Mouse (Mus musculus) midbrain, embryonic 11.5 days (tissue): ENCODE data around the gene Sirt2. TPM values are rescaled to one million over a fixed set of nuclear protein-coding genes. Genes with fewer than 3 reads are reported as not detected.

ENCODE experiments used
- ATAC-seq: fragments of 200-750 bp; cut with Nextera tagmentation; 2 replicates; pipeline ENCODE4 v1.8.0; 2017; ENCODE audit warnings: moderate TSS enrichment, moderate library complexity; ENCODE audit not compliant: low FRiP score
- DNase-seq: peaks from one replicate; pipeline ENCODE4 v3.0.0; 2015; ENCODE audit warnings: low spot score; ENCODE audit errors: missing footprints
- H3K27ac ChIP-seq: fragments of 300-500 bp; sonication (generic); 2 replicates; pipeline ENCODE4 v1.5.1; 2014; ENCODE audit warnings: low read depth, low read length
- H3K27me3 ChIP-seq: fragments of 300-500 bp; sonication (generic); 2 replicates; pipeline ENCODE4 v1.6.1; 2014; ENCODE audit warnings: mild to moderate bottlenecking, low read length, moderate library complexity, mixed read lengths; ENCODE audit not compliant: control insufficient read depth, insufficient read depth
- H3K36me3 ChIP-seq: fragments of 300-500 bp; sonication (generic); 2 replicates; pipeline ENCODE4 v1.6.1; 2014; ENCODE audit warnings: mild to moderate bottlenecking, low read length, moderate library complexity, mixed read lengths; ENCODE audit not compliant: control insufficient read depth, insufficient read depth
- H3K4me1 ChIP-seq: fragments of 300-500 bp; sonication (generic); 2 replicates; pipeline ENCODE4 v1.6.1; 2014; ENCODE audit warnings: low read length; ENCODE audit not compliant: control insufficient read depth, insufficient read depth
- H3K4me2 ChIP-seq: fragments of 300-500 bp; sonication (generic); 2 replicates; pipeline ENCODE4 v1.6.1; 2014; ENCODE audit warnings: mild to moderate bottlenecking, moderate library complexity
- H3K4me3 ChIP-seq: fragments of 300-500 bp; sonication (generic); 2 replicates; pipeline ENCODE4 v1.5.1; 2014; ENCODE audit warnings: low read depth, low read length
- H3K9ac ChIP-seq: fragments of 300-500 bp; sonication (generic); 2 replicates; pipeline ENCODE4 v1.6.1; 2014; ENCODE audit warnings: low read length
- H3K9me3 ChIP-seq: fragments of 300-500 bp; sonication (generic); 2 replicates; pipeline ENCODE4 v1.6.1; 2016; ENCODE audit warnings: low read length; ENCODE audit not compliant: control insufficient read depth
- WGBS: fragments of 180-500 bp; shearing (Covaris S2); extraction: QIAGEN DNeasy Blood & Tissue Kit; methylation state at CpG from one replicate; pipeline ENCODE4 v1.1.7; 2014; 5-methylcytosine and 5-hydroxymethylcytosine counted together
- polyA plus RNA-seq: library from polyadenylated mRNA; unstranded; fragments of >200 nt; fragmentation: Nextera tagmentation; extraction: Ambion mirVana; gene quantifications from 2 replicates; pipeline ENCODE4 v1.2.1, GENCODE M21; 2014

Sirt2 gene
- polyA plus RNA-seq, 1 experiment from 2014 or later = 76.5 TPM

GRCm38 (mm10) chr7:28819571-28819970 lies 53.0 kb downstream of the Sirt2 start:
- no peak overlapping the region for H3K9ac ChIP-seq
- H3K27ac ChIP-seq = peak overlapping the region; percentile 71; the same call in 1 of the 2 replicates
- H3K4me2 ChIP-seq = no peak overlapping the region
- H3K36me3 ChIP-seq = peaks cover 62% of the 10 kb centered on the region
- H3K4me1 ChIP-seq = peaks cover 37% of the 10 kb centered on the region
- H3K4me3 ChIP-seq = no peak overlapping the region
- DNase-seq = peak; percentile 87
- no peaks in the 10 kb centered on the region for H3K27me3 ChIP-seq
- no peaks in the 10 kb centered on the region for H3K9me3 ChIP-seq
- ATAC-seq = no peak
- WGBS = 83% methylated on average over 4 of the region's 4 CpGs

GRCm38 (mm10) chr7:28820358-28821260 lies 54.1 kb downstream of the Sirt2 start:
- H3K9me3 ChIP-seq = no peaks in the 10 kb centered on the region
- no peak overlapping the region for H3K4me2 ChIP-seq
- DNase-seq (peak; percentile 91), ATAC-seq (peak; percentile 53)
- no peak overlapping the region for H3K4me3 ChIP-seq
- 47% methylated on average over 12 of the region's 12 CpGs for WGBS
- H3K9ac ChIP-seq = peak overlapping the region; percentile 7; the same call in 1 of the 2 replicates
- H3K27ac ChIP-seq = peak overlapping the region; percentile 71
- no peaks in the 10 kb centered on the region for H3K27me3 ChIP-seq
- H3K4me1 ChIP-seq = peaks cover 36% of the 10 kb centered on the region
- H3K36me3 ChIP-seq = peaks cover 53% of the 10 kb centered on the region

GRCm38 (mm10) chr7:28821261-28821831 lies 54.8 kb downstream of the Sirt2 start:
- Histone ChIP-seq H3K9me3 (no peaks in the 10 kb centered on the region), H3K9ac (no peak overlapping the region), H3K27me3 (no peaks in the 10 kb centered on the region), H3K36me3 (peaks cover 48% of the 10 kb centered on the region), H3K4me1 (peaks cover 37% of the 10 kb centered on the region), H3K27ac (peak overlapping the region; percentile 71), H3K4me3 (no peak overlapping the region), H3K4me2 (no peak overlapping the region)
- ATAC-seq = no peak
- DNase-seq = no peak
- 78% methylated on average over 10 of the region's 10 CpGs for WGBS

- WGBS = 65% methylated on average over 1 of the region's 1 CpGs
- H3K4me3 ChIP-seq = no peak overlapping the region
- H3K4me2 ChIP-seq = no peak overlapping the region
- H3K4me1 ChIP-seq = peaks cover 35% of the 10 kb centered on the region
- no peak overlapping the region for H3K27ac ChIP-seq
- H3K9ac ChIP-seq = no peak overlapping the region
- no peaks in the 10 kb centered on the region for H3K27me3 ChIP-seq
- ATAC-seq = no peak
- H3K9me3 ChIP-seq = no peaks in the 10 kb centered on the region
- DNase-seq = peak; percentile 83
- H3K36me3 ChIP-seq = peaks cover 39% of the 10 kb centered on the region
Measured at GRCm38 (mm10) chr7:28822556-28822955, 56.0 kb downstream of the Sirt2 start.

GRCm38 (mm10) chr7:28822993-28823903 lies 56.7 kb downstream of the Sirt2 start:
- H3K27me3 ChIP-seq = no peaks in the 10 kb centered on the region
- 59% methylated on average over 10 of the region's 10 CpGs for WGBS
- no peaks in the 10 kb centered on the region for H3K9me3 ChIP-seq
- H3K4me1 ChIP-seq = peaks cover 30% of the 10 kb centered on the region
- H3K4me2 ChIP-seq = no peak overlapping the region
- no peak overlapping the region for H3K9ac ChIP-seq
- DNase-seq (peak; percentile 88), ATAC-seq (no peak)
- peaks cover 33% of the 10 kb centered on the region for H3K36me3 ChIP-seq
- H3K4me3 ChIP-seq = no peak overlapping the region
- H3K27ac ChIP-seq = no peak overlapping the region; the same call in 1 of the 2 replicates

DNA sequence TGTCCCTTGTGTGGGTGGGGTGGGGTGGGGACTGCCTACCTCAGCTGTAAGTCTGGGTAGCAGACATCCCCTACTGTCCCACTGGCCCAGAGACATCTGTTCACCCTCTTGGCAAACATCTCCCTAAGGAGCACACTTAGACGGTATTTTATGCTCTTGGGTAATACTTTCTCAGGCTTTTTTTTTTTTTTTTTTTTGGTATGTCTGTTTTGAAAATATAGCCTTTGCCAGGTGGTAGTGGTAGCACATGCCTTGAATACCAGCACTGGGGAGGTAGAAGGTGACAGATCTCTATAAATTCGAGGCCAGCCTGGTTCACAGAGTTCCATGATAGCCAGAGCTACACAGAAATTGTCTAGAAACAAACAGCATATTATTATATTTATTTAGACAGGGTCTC lies 57.4 kb downstream of the Sirt2 start:
- WGBS = 72% methylated on average over 2 of the region's 2 CpGs
- Histone ChIP-seq H3K36me3 (peaks cover 29% of the 10 kb centered on the region), H3K27ac (no peak overlapping the region), H3K9ac (no peak overlapping the region), H3K4me2 (no peak overlapping the region), H3K4me1 (peaks cover 26% of the 10 kb centered on the region), H3K9me3 (no peaks in the 10 kb centered on the region), H3K4me3 (no peak overlapping the region), H3K27me3 (no peaks in the 10 kb centered on the region)
- no peak for DNase-seq
- ATAC-seq = no peak

DNA sequence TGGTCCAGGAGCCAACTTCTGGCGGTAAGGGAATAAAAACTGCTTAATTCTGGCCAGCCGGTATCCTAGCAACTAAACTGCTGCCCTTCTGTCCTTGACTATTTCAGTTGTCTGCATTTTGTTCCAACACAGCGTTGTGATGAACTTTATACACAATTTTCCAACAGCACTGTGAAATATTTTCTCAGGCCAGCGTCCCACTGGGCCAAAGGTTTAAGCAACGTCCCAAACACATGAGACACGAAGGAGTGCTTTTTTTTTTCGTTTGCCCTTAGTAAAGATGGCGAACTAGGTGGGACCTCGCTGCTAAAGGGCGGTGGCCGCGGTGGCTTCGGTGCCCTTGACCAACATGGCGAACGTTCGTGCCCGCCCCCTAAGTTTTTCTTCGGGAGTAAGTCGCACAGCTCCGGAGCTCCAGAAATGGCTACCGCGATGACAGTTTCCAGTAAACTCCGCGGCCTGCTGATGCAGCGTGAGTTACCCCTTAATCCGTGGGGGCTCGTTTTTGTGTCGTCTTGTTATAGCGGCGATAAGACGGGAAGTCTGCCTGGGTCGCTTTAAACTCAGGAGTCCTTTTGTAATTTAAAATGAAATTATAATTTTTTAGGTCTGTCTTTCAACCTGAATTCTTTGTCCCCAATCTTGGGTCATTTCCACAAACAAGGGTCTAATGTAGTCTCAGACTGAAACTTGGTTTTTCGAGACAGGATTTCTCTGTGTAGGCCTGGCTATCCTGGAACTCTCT lies 58.6 kb downstream of the Sirt2 start, which contains the start of gene Ech1:
Ech1 (plus strand) TSS at position 277 of the 745 bp plus-strand sequence.
- Histone ChIP-seq H3K9me3 (no peaks in the 10 kb centered on the region), H3K27me3 (no peaks in the 10 kb centered on the region), H3K4me2 (peak within 1 kb of the TSS; percentile 54), H3K36me3 (peaks cover 24% of the 10 kb centered on the region), H3K27ac (peak within 1 kb of the TSS; percentile 33), H3K4me3 (peak within 1 kb of the TSS; percentile 46), H3K9ac (peak within 1 kb of the TSS; percentile 70), H3K4me1 (peaks cover 18% of the 10 kb centered on the region)
- ATAC-seq = peak; percentile 82
- DNase-seq = peak; percentile 99
- WGBS = 3% methylated on average over 33 of the region's 33 CpGs

DNA sequence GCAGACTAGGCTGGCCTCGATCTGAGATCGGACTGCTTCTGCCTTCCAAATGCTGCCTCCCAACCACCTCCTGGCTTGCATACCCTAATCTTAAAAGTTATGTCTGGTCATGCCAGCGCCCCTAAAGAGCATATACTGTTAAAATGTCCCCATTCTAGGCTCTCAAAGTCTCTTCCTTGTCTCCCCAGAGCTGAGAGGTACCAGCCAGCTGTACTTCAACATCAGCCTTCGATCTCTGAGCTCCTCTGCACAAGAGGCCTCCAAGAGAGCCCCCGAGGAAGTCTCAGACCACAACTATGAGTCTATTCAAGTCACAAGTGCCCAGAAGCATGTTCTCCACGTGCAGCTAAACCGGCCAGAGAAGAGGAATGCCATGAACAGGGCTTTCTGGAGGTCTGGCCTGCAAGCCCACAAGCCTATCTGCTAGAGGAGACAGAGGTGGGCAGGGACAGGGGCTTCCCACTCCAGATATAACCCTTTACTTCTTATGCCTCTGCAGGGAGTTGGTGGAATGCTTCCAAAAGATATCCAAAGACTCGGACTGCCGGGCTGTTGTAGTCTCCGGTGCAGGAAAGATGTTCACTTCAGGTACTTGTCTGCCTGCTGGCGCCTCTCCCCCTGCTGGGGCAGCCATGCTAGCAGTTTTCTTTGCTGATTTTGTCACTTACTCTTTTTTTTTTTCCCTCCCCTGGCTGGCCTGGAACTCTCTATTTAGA lies 59.3 kb downstream of the Sirt2 start:
- WGBS = 66% methylated on average over 11 of the region's 11 CpGs
- ATAC-seq (no peak), DNase-seq (peak; percentile 86)
- Histone ChIP-seq H3K9ac (peak overlapping the region; percentile 70), H3K27me3 (no peaks in the 10 kb centered on the region), H3K27ac (no peak overlapping the region), H3K4me3 (peak overlapping the region; percentile 46), H3K4me1 (peaks cover 11% of the 10 kb centered on the region), H3K36me3 (peaks cover 19% of the 10 kb centered on the region), H3K4me2 (peak overlapping the region; percentile 54), H3K9me3 (no peaks in the 10 kb centered on the region)
